Mouse (Mus musculus) retina, embryonic 14.5 days (tissue): ENCODE measurements around the gene Zc2hc1b.
"Not testable (repeated sequence)": the region's sequence is repeated elsewhere in the genome, so short reads cannot be mapped to it uniquely, and the experiment has no call there.

Source experiments
- DNase-seq: peaks from one replicate; pipeline ENCODE4 v3.0.0-alpha.2; 2015; ENCODE audit warnings: low spot score

The Zc2hc1b gene

GRCm38 (mm10) chr10:13177973-13178624 lies at the start of gene Zc2hc1b:
Gene Zc2hc1b (minus strand): TSS chr10:13178023.
- DNase-seq: no peak

GRCm38 (mm10) chr10:13225377-13226063 lies 47.7 kb upstream of the Zc2hc1b start:
- no peak for DNase-seq

GRCm38 (mm10) chr10:13222135-13222534 lies 44.3 kb upstream of the Zc2hc1b start:
- DNase-seq: no peak

- no peak for DNase-seq
These were observed 42.2 kb upstream of the Zc2hc1b start for GRCm38 (mm10) chr10:13220061-13220460.

GRCm38 (mm10) chr10:13213956-13214355 lies 36.1 kb upstream of the Zc2hc1b start:
- no peak for DNase-seq

GRCm38 (mm10) chr10:13212829-13213228 lies 35.0 kb upstream of the Zc2hc1b start:
- no peak for DNase-seq

GRCm38 (mm10) chr10:13212326-13212725 lies 34.5 kb upstream of the Zc2hc1b start:
- DNase-seq: no peak

GRCm38 (mm10) chr10:13209930-13210637 lies 32.3 kb upstream of the Zc2hc1b start:
- no peak for DNase-seq

GRCm38 (mm10) chr10:13209506-13209905 lies 31.7 kb upstream of the Zc2hc1b start:
- no peak for DNase-seq

- no peak for DNase-seq
These were observed 31.2 kb upstream of the Zc2hc1b start for GRCm38 (mm10) chr10:13209061-13209460.

GRCm38 (mm10) chr10:13201741-13202293 lies 24.0 kb upstream of the Zc2hc1b start:
- no peak for DNase-seq

GRCm38 (mm10) chr10:13200862-13201261 lies 23.0 kb upstream of the Zc2hc1b start:
- no peak for DNase-seq

- no peak for DNase-seq
These were observed 21.4 kb upstream of the Zc2hc1b start for GRCm38 (mm10) chr10:13199234-13199633.

GRCm38 (mm10) chr10:13196872-13197507 lies 19.2 kb upstream of the Zc2hc1b start:
- DNase-seq: no peak

GRCm38 (mm10) chr10:13193496-13193895 lies 15.7 kb upstream of the Zc2hc1b start:
- DNase-seq: not testable (repeated sequence)

GRCm38 (mm10) chr10:13192731-13193351 lies 15.0 kb upstream of the Zc2hc1b start, which contains the start of gene Ltv1:
Gene Ltv1 (minus strand): TSS chr10:13193168.
- DNase-seq: peak; percentile 94

- DNase-seq: no peak
These were observed 12.1 kb upstream of the Zc2hc1b start for GRCm38 (mm10) chr10:13189881-13190280.

- DNase-seq: no peak
These were observed 8.9 kb upstream of the Zc2hc1b start for GRCm38 (mm10) chr10:13186754-13187153.

GRCm38 (mm10) chr10:13184170-13184766 lies 6.4 kb upstream of the Zc2hc1b start:
- DNase-seq: no peak

- no peak for DNase-seq
These were observed 2.4 kb upstream of the Zc2hc1b start for GRCm38 (mm10) chr10:13180211-13180610.

GRCm38 (mm10) chr10:13175866-13176265 lies 2.0 kb downstream of the Zc2hc1b start:
- no peak for DNase-seq
